Mouse (Mus musculus): ENCODE data around the gene Sprr2f. TPM values are rescaled to one million over a fixed set of nuclear protein-coding genes. Genes with fewer than 3 reads are reported as not detected.

Gene Sprr2f
- polyA plus RNA-seq, 1 experiment from 2014 or later, result not detected

Other genes with a start within 250 kb of the Sprr2f start
- gene Prr9, start 241.2 kb upstream of the Sprr2f start, polyA plus RNA-seq (2015; fragmentation: Nextera tagmentation; extraction: Ambion mirVana), result 44.2 and 62.6 TPM in 2 replicates
- not detected in 2 replicates for gene Lelp1, start 222.4 kb upstream of the Sprr2f start, polyA plus RNA-seq (2015; fragmentation: Nextera tagmentation; extraction: Ambion mirVana)
- 0.12 TPM in 1 of 2 replicates, not detected in the other for gene Sprr2a1, start 149.4 kb upstream of the Sprr2f start, polyA plus RNA-seq (2015; fragmentation: Nextera tagmentation; extraction: Ambion mirVana)
- 2.5 and 6.2 TPM in 2 replicates for gene Sprr2a2, start 149.3 kb upstream of the Sprr2f start, polyA plus RNA-seq (2015; fragmentation: Nextera tagmentation; extraction: Ambion mirVana)
- 0.39 TPM in 1 of 2 replicates, not detected in the other for gene Sprr2a3, start 79.8 kb upstream of the Sprr2f start, polyA plus RNA-seq (2015; fragmentation: Nextera tagmentation; extraction: Ambion mirVana)
- 0.29 TPM in 1 of 2 replicates, not detected in the other for gene Sprr2b, start 48.6 kb upstream of the Sprr2f start, polyA plus RNA-seq (2015; fragmentation: Nextera tagmentation; extraction: Ambion mirVana)
- gene Sprr2d, start 26.0 kb upstream of the Sprr2f start, polyA plus RNA-seq (2015; fragmentation: Nextera tagmentation; extraction: Ambion mirVana), result not detected in 2 replicates
- gene Sprr2e, start 13.0 kb upstream of the Sprr2f start, polyA plus RNA-seq (2015; fragmentation: Nextera tagmentation; extraction: Ambion mirVana), result not detected in 2 replicates
- gene Sprr2h, start 20.5 kb downstream of the Sprr2f start, polyA plus RNA-seq (2015; fragmentation: Nextera tagmentation; extraction: Ambion mirVana), result 1.5 and 4.6 TPM in 2 replicates
- gene Sprr2i, start 42.8 kb downstream of the Sprr2f start, polyA plus RNA-seq (2015; fragmentation: Nextera tagmentation; extraction: Ambion mirVana), result 0.29 TPM in 1 of 2 replicates, not detected in the other
- gene Sprr2j-ps, start 52.9 kb downstream of the Sprr2f start, polyA plus RNA-seq (2015; fragmentation: Nextera tagmentation; extraction: Ambion mirVana), result 0.26 TPM in 1 of 2 replicates, not detected in the other
- 8.5 and 21.1 TPM in 2 replicates for gene Gm9774, start 64.2 kb downstream of the Sprr2f start, polyA plus RNA-seq (2015; fragmentation: Nextera tagmentation; extraction: Ambion mirVana)
- gene Sprr2k, start 67.4 kb downstream of the Sprr2f start, polyA plus RNA-seq (2015; fragmentation: Nextera tagmentation; extraction: Ambion mirVana), result 1.2 TPM in 2 replicates
- gene Sprr1b, start 73.6 kb downstream of the Sprr2f start, polyA plus RNA-seq (2015; fragmentation: Nextera tagmentation; extraction: Ambion mirVana), result 50.3 and 55.6 TPM in 2 replicates
- 27.2 and 28.3 TPM in 2 replicates for gene Sprr3, start 93.5 kb downstream of the Sprr2f start, polyA plus RNA-seq (2015; fragmentation: Nextera tagmentation; extraction: Ambion mirVana)
- gene Sprr1a, start 120.7 kb downstream of the Sprr2f start, polyA plus RNA-seq (2015; fragmentation: Nextera tagmentation; extraction: Ambion mirVana), result 303 and 332 TPM in 2 replicates
- 2.3 and 6.7 TPM in 2 replicates for gene Sprr4, start 135.3 kb downstream of the Sprr2f start, polyA plus RNA-seq (2015; fragmentation: Nextera tagmentation; extraction: Ambion mirVana)
- gene 2310046K23Rik, start 169.3 kb downstream of the Sprr2f start, polyA plus RNA-seq (2015; fragmentation: Nextera tagmentation; extraction: Ambion mirVana), result 5.0 and 5.6 TPM in 2 replicates
- gene Ivl, start 208.5 kb downstream of the Sprr2f start, polyA plus RNA-seq (2015; fragmentation: Nextera tagmentation; extraction: Ambion mirVana), result 11.6 and 13.2 TPM in 2 replicates
- not detected in 2 replicates for gene Smcp, start 223.8 kb downstream of the Sprr2f start, polyA plus RNA-seq (2015; fragmentation: Nextera tagmentation; extraction: Ambion mirVana)
- 0.89 and 1.1 TPM in 2 replicates for gene 2210017I01Rik, start 242.3 kb downstream of the Sprr2f start, polyA plus RNA-seq (2015; fragmentation: Nextera tagmentation; extraction: Ambion mirVana)

All from embryonic facial prominence, embryonic 15.5 days (tissue).